Mouse (Mus musculus) layer of hippocampus, adult 9-10 months (tissue): ENCODE data around the gene Ddr1.

ENCODE experiments used
- DNase-seq: peaks from one replicate; pipeline ENCODE4 v3.0.0; 2022; ENCODE audit warnings: low spot score

Gene Ddr1

DNA sequence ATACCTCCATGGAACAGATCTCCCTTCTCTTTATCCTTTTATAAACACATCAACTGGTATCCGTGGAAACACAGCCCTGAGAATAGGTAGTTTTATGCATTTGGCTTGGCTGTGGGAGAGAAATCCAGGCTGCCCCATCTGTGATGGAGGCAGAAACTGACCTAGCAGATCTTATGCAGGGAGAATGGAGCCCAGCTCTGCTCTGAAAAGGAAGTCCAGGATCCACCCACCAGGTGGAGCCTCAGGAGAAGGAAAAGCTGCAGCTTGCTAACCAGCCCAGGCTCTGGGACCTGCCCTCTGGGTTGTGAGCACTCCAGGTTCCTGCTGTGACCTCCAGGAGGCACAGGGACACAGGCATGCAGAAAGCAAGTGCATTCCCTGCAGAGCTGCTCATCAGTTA, 70.4 kb downstream of the Ddr1 start:
- DNase-seq, result no peak
